Mouse (Mus musculus) urinary bladder, postnatal 36 days (tissue): ENCODE results near the gene Sgsm2.

Experiments
- DNase-seq, 2 experiments: peaks; one replicate each; pipeline ENCODE4 v3.0.0; 2022; ENCODE audit warnings: low spot score in 2 of 2, mixed read lengths in 1 of 2

The Sgsm2 gene

GRCm38 (mm10) chr11:74896901-74897677 lies at the start of gene Sgsm2:
TSS of gene Sgsm2 (minus strand) at chr11:74897060.
- DNase-seq, result peak; percentile 58 to 73

GRCm38 (mm10) chr11:74946348-74946747 lies 49.5 kb upstream of the Sgsm2 start:
- no peak for DNase-seq

GRCm38 (mm10) chr11:74930391-74930790 lies 33.5 kb upstream of the Sgsm2 start:
- no peak for DNase-seq

- no peak for DNase-seq
Observed at GRCm38 (mm10) chr11:74929111-74929510, 32.3 kb upstream of the Sgsm2 start.

GRCm38 (mm10) chr11:74927236-74927725 lies 30.4 kb upstream of the Sgsm2 start:
- DNase-seq, result no peak

- peak; percentile 58 to 59 for DNase-seq
Observed at GRCm38 (mm10) chr11:74926388-74927005, 29.6 kb upstream of the Sgsm2 start.

- DNase-seq, result peak; percentile 83 to 91
Observed at GRCm38 (mm10) chr11:74925577-74926387, 28.9 kb upstream of the Sgsm2 start, which contains the start of the genes Smg6 and Srr. TSS of gene Smg6 (plus strand) at chr11:74925823. TSS of gene Srr (minus strand) at chr11:74925948.

- DNase-seq, result peak; percentile 10 to 36
Observed at GRCm38 (mm10) chr11:74924149-74924548, 27.3 kb upstream of the Sgsm2 start.

GRCm38 (mm10) chr11:74919249-74919648 lies 22.4 kb upstream of the Sgsm2 start:
- DNase-seq, result no peak

GRCm38 (mm10) chr11:74912492-74912891 lies 15.6 kb upstream of the Sgsm2 start:
- DNase-seq, result no peak

GRCm38 (mm10) chr11:74909978-74910377 lies 13.1 kb upstream of the Sgsm2 start:
- no peak for DNase-seq

GRCm38 (mm10) chr11:74908618-74909399 lies 11.9 kb upstream of the Sgsm2 start:
- DNase-seq, result no peak

GRCm38 (mm10) chr11:74907850-74908249 lies 11.0 kb upstream of the Sgsm2 start:
- no peak for DNase-seq

GRCm38 (mm10) chr11:74902416-74902815 lies 5.6 kb upstream of the Sgsm2 start:
- no peak for DNase-seq

- no peak for DNase-seq
Observed at GRCm38 (mm10) chr11:74901555-74901954, 4.7 kb upstream of the Sgsm2 start.

GRCm38 (mm10) chr11:74898517-74898827 lies 1.6 kb upstream of the Sgsm2 start:
- no peak for DNase-seq

GRCm38 (mm10) chr11:74897678-74898516 lies 1.0 kb upstream of the Sgsm2 start, which contains the start of gene Tsr1:
TSS of gene Tsr1 (plus strand) at chr11:74898071.
- peak; percentile 83 to 92 for DNase-seq

- DNase-seq, result peak; percentile 76 to 78
Observed at GRCm38 (mm10) chr11:74895980-74896900, 620 bp downstream of the Sgsm2 start.

GRCm38 (mm10) chr11:74894619-74895018 lies 2.2 kb downstream of the Sgsm2 start:
- no peak for DNase-seq
